Mouse (Mus musculus): ENCODE measurements at regions not wholly inside any gene's neighbourhood (a gene's known extent, or its start where the extent isn't known, plus 50 kb on each side); places are given as distances from the start of the nearest gene placed in this dataset.

DNA sequence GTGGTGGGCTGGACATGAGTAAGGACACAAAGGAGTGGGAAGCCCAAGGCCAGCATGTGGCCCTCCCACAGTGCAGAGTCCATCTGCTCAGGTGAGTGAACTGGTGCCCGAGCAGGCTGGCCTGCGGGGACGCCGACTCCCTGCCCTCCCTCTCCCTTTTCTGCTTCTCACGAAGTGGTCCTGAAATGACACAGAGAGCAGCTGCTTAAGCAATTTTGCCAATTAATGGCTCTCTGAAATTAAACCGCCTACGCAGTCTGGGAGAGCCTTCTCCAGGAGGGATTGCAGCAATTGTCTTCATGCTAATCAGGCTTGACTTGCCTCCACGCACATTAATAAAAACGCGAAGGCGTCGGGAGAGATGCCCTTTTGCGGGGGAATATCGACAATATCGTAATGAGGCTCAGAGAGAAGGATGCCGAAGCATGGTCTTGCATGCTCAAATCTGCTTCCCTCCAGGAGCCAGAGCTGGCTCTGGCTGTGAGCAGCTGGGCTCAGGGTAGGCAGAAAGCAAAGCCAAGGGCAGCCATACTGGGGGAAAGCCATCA lies 287.2 kb downstream of the Uaca start:
- TF ChIP-seq CTCF (conservative IDR thresholded peaks at IDR 0.05 in 1 of 2, IDR thresholded peaks at IDR 0.05 in 1 of 2; ENCODE audit: low read depth in 2 of 2, low read length in 2 of 2) (no peak), JUN (IDR thresholded peaks at IDR 0.05; ENCODE audit: insufficient read depth, low read depth, low read length) (no peak), NRF1 (IDR thresholded peaks at IDR 0.05; ENCODE audit: low read depth, low read length) (no peak), POLR2A (IDR thresholded peaks at IDR 0.05; ENCODE audit: low read depth, low read length) (no peak), MAX (IDR thresholded peaks at IDR 0.05; ENCODE audit: low read length) (no peak), ETS1 (conservative IDR thresholded peaks at IDR 0.05; ENCODE audit: low read depth, low read length) (no peak), JUND (conservative IDR thresholded peaks at IDR 0.05; ENCODE audit: low read depth, low read length) (no peak)
